Mouse (Mus musculus) neural tube, embryonic 13.5 days (tissue): ENCODE measurements around the gene Tuba4a. TPM values are rescaled to one million over a fixed set of nuclear protein-coding genes. Genes with fewer than 3 reads are reported as not detected.

Source experiments
- ATAC-seq: fragments of 200-750 bp; cut with Nextera tagmentation; 2 replicates; pipeline ENCODE4 v1.8.0; 2017; ENCODE audit warnings: low read depth, mild to moderate bottlenecking, moderate TSS enrichment, moderate library complexity
- H3K27ac ChIP-seq: fragments of 300-500 bp; sonication (generic); replicated peaks from 2 replicates; pipeline ENCODE4 v1.5.1; 2015; ENCODE audit warnings: moderate library complexity, mild to moderate bottlenecking, inconsistent platforms
- H3K27me3 ChIP-seq: fragments of 300-500 bp; sonication (generic); 2 replicates; pipeline ENCODE4 v1.6.1; 2015; ENCODE audit warnings: mild to moderate bottlenecking, inconsistent platforms
- H3K36me3 ChIP-seq: fragments of 300-500 bp; sonication (generic); 2 replicates; pipeline ENCODE4 v1.6.1; 2015; ENCODE audit warnings: mild to moderate bottlenecking, inconsistent platforms
- H3K4me1 ChIP-seq: fragments of 300-500 bp; sonication (generic); replicated peaks from 2 replicates; pipeline ENCODE4 v1.6.1; 2015; ENCODE audit warnings: inconsistent platforms
- H3K4me2 ChIP-seq: fragments of 300-500 bp; sonication (generic); 2 replicates; pipeline ENCODE4 v1.6.1; 2015; ENCODE audit warnings: inconsistent platforms, mild to moderate bottlenecking, moderate library complexity
- H3K4me3 ChIP-seq: fragments of 300-500 bp; sonication (generic); 2 replicates; pipeline ENCODE4 v1.5.1; 2015; ENCODE audit warnings: mild to moderate bottlenecking, inconsistent platforms
- H3K9ac ChIP-seq: fragments of 300-500 bp; sonication (generic); 2 replicates; pipeline ENCODE4 v1.6.1; 2015; ENCODE audit warnings: moderate library complexity, mild to moderate bottlenecking, inconsistent platforms
- H3K9me3 ChIP-seq: fragments of 300-500 bp; sonication (generic); 2 replicates; pipeline ENCODE4 v1.6.1; 2016; ENCODE audit warnings: inconsistent platforms
- WGBS: fragments of 180-500 bp; shearing (Covaris S2); methylation state at CpG from one replicate; pipeline ENCODE4 v1.1.7; 2015; 5-methylcytosine and 5-hydroxymethylcytosine counted together
- polyA plus RNA-seq: library from polyadenylated mRNA; unstranded; fragments of >200 nt; fragmentation: Nextera tagmentation; extraction: Ambion mirVana; gene quantifications from 2 replicates; pipeline ENCODE4 v1.2.1, GENCODE M21; 2015

Tuba4a gene
- polyA plus RNA-seq, 1 experiment from 2014 or later, result 10.6 TPM

- Histone ChIP-seq H3K27me3 (peaks cover 10% of the 10 kb centered on the region; the same call in 1 of the 2 replicates), H3K36me3 (no peaks in the 10 kb centered on the region), H3K4me2 (no peak overlapping the region), H3K9me3 (no peaks in the 10 kb centered on the region), H3K9ac (no peak overlapping the region), H3K4me3 (no peak overlapping the region), H3K27ac (no peak overlapping the region), H3K4me1 (peaks cover 13% of the 10 kb centered on the region)
- 78% methylated on average over 4 of the region's 4 CpGs for WGBS
- no peak for ATAC-seq
Observed at GRCm38 (mm10) chr1:75231224-75231623, 11.6 kb upstream of the Tuba4a start.

- no peak for ATAC-seq
- Histone ChIP-seq H3K9ac (no peak overlapping the region), H3K4me1 (peaks cover 7% of the 10 kb centered on the region; the same call in 1 of the 2 replicates), H3K27me3 (peaks cover 10% of the 10 kb centered on the region; the same call in 1 of the 2 replicates), H3K27ac (no peak overlapping the region), H3K9me3 (no peaks in the 10 kb centered on the region), H3K36me3 (no peaks in the 10 kb centered on the region), H3K4me3 (no peak overlapping the region), H3K4me2 (no peak overlapping the region)
- WGBS, result 80% methylated on average over 7 of the region's 7 CpGs
Observed at GRCm38 (mm10) chr1:75230335-75230994, 10.8 kb upstream of the Tuba4a start.

- no peaks in the 10 kb centered on the region for H3K36me3 ChIP-seq
- WGBS, result 82% methylated on average over 4 of the region's 4 CpGs
Observed at GRCm38 (mm10) chr1:75229158-75229557, 9.5 kb upstream of the Tuba4a start.

GRCm38 (mm10) chr1:75227653-75228052 lies 8.0 kb upstream of the Tuba4a start:
- Histone ChIP-seq H3K9me3 (no peaks in the 10 kb centered on the region), H3K4me1 (no peaks in the 10 kb centered on the region), H3K27ac (no peak overlapping the region), H3K9ac (no peak overlapping the region), H3K4me3 (no peak overlapping the region), H3K27me3 (peaks cover 20% of the 10 kb centered on the region), H3K36me3 (no peaks in the 10 kb centered on the region), H3K4me2 (no peak overlapping the region)
- ATAC-seq, result no peak
- 80% methylated on average over 1 of the region's 1 CpGs for WGBS

More at GRCm38 (mm10) chr1:75229158-75229557, 9.5 kb upstream of the Tuba4a start:
- H3K27me3 ChIP-seq, result peaks cover 10% of the 10 kb centered on the region; the same call in 1 of the 2 replicates
- H3K4me2 ChIP-seq, result no peak overlapping the region
- no peaks in the 10 kb centered on the region for H3K4me1 ChIP-seq
- H3K27ac ChIP-seq, result no peak overlapping the region
- no peak overlapping the region for H3K4me3 ChIP-seq
- no peaks in the 10 kb centered on the region for H3K9me3 ChIP-seq
- H3K9ac ChIP-seq, result no peak overlapping the region
- ATAC-seq, result no peak

GRCm38 (mm10) chr1:75226138-75226537 lies 6.5 kb upstream of the Tuba4a start:
- H3K9ac ChIP-seq, result no peak overlapping the region
- no peaks in the 10 kb centered on the region for H3K36me3 ChIP-seq
- WGBS, result 73% methylated on average over 2 of the region's 2 CpGs
- no peak for ATAC-seq
- H3K4me1 ChIP-seq, result no peaks in the 10 kb centered on the region
- H3K4me3 ChIP-seq, result no peak overlapping the region
- H3K27ac ChIP-seq, result no peak overlapping the region
- H3K9me3 ChIP-seq, result no peaks in the 10 kb centered on the region
- H3K4me2 ChIP-seq, result no peak overlapping the region
- peaks cover 32% of the 10 kb centered on the region for H3K27me3 ChIP-seq

- 58% methylated on average over 3 of the region's 3 CpGs for WGBS
- Histone ChIP-seq H3K9me3 (no peaks in the 10 kb centered on the region), H3K4me2 (no peak overlapping the region), H3K9ac (no peak overlapping the region), H3K36me3 (no peaks in the 10 kb centered on the region), H3K27me3 (peaks cover 33% of the 10 kb centered on the region), H3K4me1 (no peaks in the 10 kb centered on the region), H3K4me3 (no peak overlapping the region), H3K27ac (no peak overlapping the region)
- ATAC-seq, result no peak
Observed at GRCm38 (mm10) chr1:75225473-75225872, 5.8 kb upstream of the Tuba4a start.

- Histone ChIP-seq H3K4me2 (no peak overlapping the region), H3K9me3 (no peaks in the 10 kb centered on the region), H3K9ac (no peak overlapping the region), H3K4me1 (peaks cover 14% of the 10 kb centered on the region), H3K27me3 (peaks cover 52% of the 10 kb centered on the region), H3K36me3 (no peaks in the 10 kb centered on the region), H3K4me3 (no peak overlapping the region), H3K27ac (no peak overlapping the region)
- WGBS, result 76% methylated on average over 6 of the region's 6 CpGs
- ATAC-seq, result no peak
Observed at GRCm38 (mm10) chr1:75223532-75223931, 3.9 kb upstream of the Tuba4a start.

- no peak for ATAC-seq
- Histone ChIP-seq H3K27ac (no peak overlapping the region), H3K9ac (no peak overlapping the region), H3K4me3 (no peak overlapping the region), H3K4me1 (peaks cover 20% of the 10 kb centered on the region), H3K4me2 (no peak overlapping the region), H3K9me3 (no peaks in the 10 kb centered on the region), H3K36me3 (no peaks in the 10 kb centered on the region), H3K27me3 (peaks cover 58% of the 10 kb centered on the region)
- 84% methylated on average over 6 of the region's 6 CpGs for WGBS
Observed at GRCm38 (mm10) chr1:75222926-75223325, 3.3 kb upstream of the Tuba4a start.

- H3K4me3 ChIP-seq, result no peak overlapping the region
- no peak overlapping the region for H3K4me2 ChIP-seq
- H3K36me3 ChIP-seq, result no peaks in the 10 kb centered on the region
- H3K9ac ChIP-seq, result no peak overlapping the region
- H3K27me3 ChIP-seq, result peaks cover 72% of the 10 kb centered on the region
- ATAC-seq, result no peak
- WGBS, result 82% methylated on average over 3 of the region's 3 CpGs
- H3K4me1 ChIP-seq, result peaks cover 20% of the 10 kb centered on the region
- H3K27ac ChIP-seq, result no peak overlapping the region
- H3K9me3 ChIP-seq, result no peaks in the 10 kb centered on the region
Observed at GRCm38 (mm10) chr1:75221538-75221937, 1.9 kb upstream of the Tuba4a start.

- H3K4me2 ChIP-seq, result peak overlapping the region; percentile 86
- H3K9me3 ChIP-seq, result no peaks in the 10 kb centered on the region
- H3K4me1 ChIP-seq, result peaks cover 20% of the 10 kb centered on the region
- H3K4me3 ChIP-seq, result peak overlapping the region; percentile 54
- ATAC-seq, result peak; percentile 80; the same call in 1 of the 2 replicates
- peaks cover 80% of the 10 kb centered on the region for H3K27me3 ChIP-seq
- peaks cover 21% of the 10 kb centered on the region for H3K36me3 ChIP-seq
- peak overlapping the region; percentile 69 for H3K9ac ChIP-seq
- no peak overlapping the region for H3K27ac ChIP-seq
- WGBS, result 0% methylated on average over 24 of the region's 24 CpGs
Observed at GRCm38 (mm10) chr1:75219078-75219477, 587 bp downstream of the Tuba4a start.

- Histone ChIP-seq H3K4me3 (peak overlapping the region; percentile 54), H3K4me1 (peaks cover 20% of the 10 kb centered on the region), H3K27me3 (peaks cover 78% of the 10 kb centered on the region), H3K36me3 (peaks cover 28% of the 10 kb centered on the region), H3K9ac (peak overlapping the region; percentile 69), H3K9me3 (no peaks in the 10 kb centered on the region), H3K27ac (no peak overlapping the region), H3K4me2 (peak overlapping the region; percentile 86)
- ATAC-seq, result peak; percentile 46
- WGBS, result 1% methylated on average over 38 of the region's 38 CpGs
Observed at GRCm38 (mm10) chr1:75218227-75219001, 1.3 kb downstream of the Tuba4a start.

- no peak for ATAC-seq
- no peak overlapping the region for H3K27ac ChIP-seq
- H3K36me3 ChIP-seq, result peaks cover 33% of the 10 kb centered on the region
- peak overlapping the region; percentile 54; the same call in 1 of the 2 replicates for H3K4me3 ChIP-seq
- H3K4me2 ChIP-seq, result peak overlapping the region; percentile 86
- 0 out of 2 replicates have a peak overlapping the region, but pooled peaks have one; percentile 69 for H3K9ac ChIP-seq
- 5% methylated on average over 6 of the region's 6 CpGs for WGBS
- no peaks in the 10 kb centered on the region for H3K9me3 ChIP-seq
- peaks cover 72% of the 10 kb centered on the region for H3K27me3 ChIP-seq
- H3K4me1 ChIP-seq, result peaks cover 25% of the 10 kb centered on the region
Observed at GRCm38 (mm10) chr1:75217893-75218226, 1.8 kb downstream of the Tuba4a start.
